Mouse (Mus musculus) lung, postnatal 4 days (tissue): ENCODE measurements around the gene Dhrs3.

Experiments used
- DNase-seq, 2 experiments: peaks; one replicate each; pipeline ENCODE4 v3.0.0; 2021

The Dhrs3 gene

GRCm38 (mm10) chr4:144898036-144898649 lies 5.5 kb downstream of the Dhrs3 start:
- peak; percentile 76 to 80 for DNase-seq

- no peak for DNase-seq
Observed at GRCm38 (mm10) chr4:144898737-144899136, 6.1 kb downstream of the Dhrs3 start.

GRCm38 (mm10) chr4:144901561-144902111 lies 9.0 kb downstream of the Dhrs3 start:
- peak; percentile 51 to 53 for DNase-seq

GRCm38 (mm10) chr4:144903088-144903487 lies 10.5 kb downstream of the Dhrs3 start:
- no peak for DNase-seq

- DNase-seq = peak; percentile 71 to 82
Observed at GRCm38 (mm10) chr4:144903932-144904331, 11.3 kb downstream of the Dhrs3 start.

GRCm38 (mm10) chr4:144905128-144905527 lies 12.5 kb downstream of the Dhrs3 start:
- no peak for DNase-seq

- peak; percentile 83 to 90 for DNase-seq
Observed at GRCm38 (mm10) chr4:144906001-144906889, 13.6 kb downstream of the Dhrs3 start.

GRCm38 (mm10) chr4:144906978-144907703 lies 14.5 kb downstream of the Dhrs3 start:
- DNase-seq = no peak

- peak; percentile 58 to 63 for DNase-seq
Observed at GRCm38 (mm10) chr4:144908825-144909224, 16.2 kb downstream of the Dhrs3 start.

- peak in 1 of 2 experiments; percentile 13 for DNase-seq
Observed at GRCm38 (mm10) chr4:144910281-144910680, 17.7 kb downstream of the Dhrs3 start.

- DNase-seq = peak in 1 of 2 experiments; percentile 17
Observed at GRCm38 (mm10) chr4:144913298-144914152, 20.9 kb downstream of the Dhrs3 start.

- no peak for DNase-seq
Observed at GRCm38 (mm10) chr4:144916520-144916919, 23.9 kb downstream of the Dhrs3 start.

GRCm38 (mm10) chr4:144917101-144917500 lies 24.5 kb downstream of the Dhrs3 start:
- DNase-seq = peak in 1 of 2 experiments; percentile 22

GRCm38 (mm10) chr4:144918501-144918900 lies 25.9 kb downstream of the Dhrs3 start:
- DNase-seq = peak in 1 of 2 experiments; percentile 8

- no peak for DNase-seq
Observed at GRCm38 (mm10) chr4:144928693-144929436, 36.2 kb downstream of the Dhrs3 start.

GRCm38 (mm10) chr4:144929811-144930221 lies 37.2 kb downstream of the Dhrs3 start:
- peak; percentile 77 to 81 for DNase-seq

GRCm38 (mm10) chr4:144930366-144930765 lies 37.7 kb downstream of the Dhrs3 start:
- peak; percentile 90 to 95 for DNase-seq

- DNase-seq = peak in 1 of 2 experiments; percentile 56
Observed at GRCm38 (mm10) chr4:144931167-144931566, 38.5 kb downstream of the Dhrs3 start.

GRCm38 (mm10) chr4:144934501-144934900 lies 41.9 kb downstream of the Dhrs3 start:
- peak in 1 of 2 experiments; percentile 43 for DNase-seq

- no peak for DNase-seq
Observed at GRCm38 (mm10) chr4:144936563-144937154, 44.0 kb downstream of the Dhrs3 start.
